ENCODE assay signal across 8 mouse cellular contexts in the genomic region with DNA sequence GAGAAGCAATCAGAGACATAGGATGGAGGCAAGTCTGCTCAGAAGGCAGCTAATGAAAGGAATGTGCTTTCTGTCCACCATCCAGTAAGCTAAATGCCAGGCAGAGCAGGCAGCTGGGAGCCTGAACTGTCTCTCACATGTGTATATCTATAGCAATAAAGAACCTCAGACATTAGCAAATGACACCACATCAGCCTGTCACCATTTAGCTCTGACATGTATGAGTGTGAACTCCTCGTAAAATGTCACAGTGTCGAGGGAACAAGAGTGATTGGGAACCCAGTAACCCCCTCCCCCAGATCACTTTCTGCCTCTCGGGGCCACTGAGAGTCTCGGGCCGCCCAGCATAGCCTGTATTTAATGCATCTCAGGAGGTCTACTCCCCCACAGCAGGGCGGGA.
"Had no signal": no experiment of that assay in that cellular context is flagged by ENCODE, and none has a peak within 500 bp of the region (broad histone marks: within the 10 kb centered on the region; RNA-seq: fewer than 3 reads in every experiment).

No protein-coding gene starts in this region.

- ATAC-seq: midbrain, embryonic 13.5 days had no signal

- H3K27me3 ChIP-seq: limb, embryonic 13.5 days; midbrain, embryonic 13.5 days had no signal

- H3K4me3 ChIP-seq: limb, embryonic 13.5 days; midbrain, embryonic 13.5 days had no signal

- H3K36me3 ChIP-seq: limb, embryonic 13.5 days; midbrain, embryonic 13.5 days had no signal

- H3K9ac ChIP-seq: limb, embryonic 13.5 days; liver, embryonic 14.5 days; midbrain, embryonic 13.5 days had no signal

- DNase-seq: kidney, postnatal 14 days; left cerebral cortex, postnatal 4 days; lung, adult 18-20 months; right cerebral cortex, postnatal 14 days; thymus, postnatal 36 days had no signal

- H3K27ac ChIP-seq: limb, embryonic 13.5 days; liver, embryonic 14.5 days; midbrain, embryonic 13.5 days had no signal

- H3K9me3 ChIP-seq: limb, embryonic 13.5 days; midbrain, embryonic 13.5 days had no signal

- H3K4me2 ChIP-seq: limb, embryonic 13.5 days; midbrain, embryonic 13.5 days had no signal
